Mouse (Mus musculus): ENCODE measurements around the gene Raet1e. TPM values are rescaled to one million over a fixed set of nuclear protein-coding genes. Genes with fewer than 3 reads are reported as not detected.
A peak's percentile ranks its signal among the peaks of the same experiment; 100 is the strongest.
"Not testable (repeated sequence)": the region's sequence is repeated elsewhere in the genome, so short reads cannot be mapped to it uniquely, and the experiment has no call there.

The Raet1e gene
- polyA plus RNA-seq (2015; fragmentation: Nextera tagmentation; extraction: Ambion mirVana), result 1.9 and 2.4 TPM in 2 replicates

DNA sequence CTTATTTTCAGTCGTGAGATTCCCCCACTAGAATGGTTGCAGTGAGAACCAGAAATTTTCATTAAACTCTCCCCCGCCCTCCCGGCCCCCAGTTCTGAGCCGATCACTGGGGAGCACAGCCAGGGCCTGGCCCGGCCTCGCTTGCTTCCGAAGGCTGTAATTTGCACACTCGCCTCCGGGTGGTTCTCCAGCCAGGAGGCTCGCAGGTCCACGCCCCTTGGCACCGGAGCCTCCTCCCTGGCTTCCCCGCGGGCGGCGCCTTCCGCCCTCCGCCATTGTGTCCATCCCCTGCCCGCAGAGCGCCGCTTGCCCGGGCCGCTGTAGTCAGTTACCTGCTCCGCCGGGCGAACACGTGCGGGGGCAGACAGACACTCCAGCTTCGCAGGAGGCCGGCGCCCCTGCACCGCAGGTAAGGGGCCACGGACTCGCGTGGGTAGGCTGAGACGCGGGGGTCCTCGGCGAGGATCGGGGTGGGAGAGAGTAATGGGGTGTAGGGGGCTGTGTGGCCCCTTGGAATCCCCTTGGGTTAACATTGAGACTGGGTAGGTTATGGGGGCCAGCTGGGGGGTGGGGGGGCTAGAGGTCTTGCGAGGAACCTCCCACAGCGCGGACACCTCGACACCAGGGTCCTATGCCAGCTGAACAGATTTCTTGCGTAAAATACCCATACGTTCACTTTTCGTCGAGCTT lies at the start of gene Raet1e, which contains the start of gene H60b:
Gene Raet1e, plus strand, starts transcription at position 260 of the 690 bp plus-strand sequence.
Gene H60b, plus strand, starts transcription at position 277 of the 690 bp plus-strand sequence.
- H3K27me3 ChIP-seq, result peaks cover 89% of the 10 kb centered on the region
- H3K4me2 ChIP-seq, result peak within 1 kb of the TSS; percentile 50
- not testable (repeated sequence) for H3K36me3 ChIP-seq, H3K9ac ChIP-seq, H3K27ac ChIP-seq, H3K9me3 ChIP-seq
- peaks cover 15% of the 10 kb centered on the region for H3K4me1 ChIP-seq (replicated peaks)
- 1% methylated on average over 48 of the region's 48 CpGs for WGBS
- peak; percentile 60 for ATAC-seq (ENCODE audit: low FRiP score)
- peak within 1 kb of the TSS; percentile 32 for H3K4me3 ChIP-seq

DNA sequence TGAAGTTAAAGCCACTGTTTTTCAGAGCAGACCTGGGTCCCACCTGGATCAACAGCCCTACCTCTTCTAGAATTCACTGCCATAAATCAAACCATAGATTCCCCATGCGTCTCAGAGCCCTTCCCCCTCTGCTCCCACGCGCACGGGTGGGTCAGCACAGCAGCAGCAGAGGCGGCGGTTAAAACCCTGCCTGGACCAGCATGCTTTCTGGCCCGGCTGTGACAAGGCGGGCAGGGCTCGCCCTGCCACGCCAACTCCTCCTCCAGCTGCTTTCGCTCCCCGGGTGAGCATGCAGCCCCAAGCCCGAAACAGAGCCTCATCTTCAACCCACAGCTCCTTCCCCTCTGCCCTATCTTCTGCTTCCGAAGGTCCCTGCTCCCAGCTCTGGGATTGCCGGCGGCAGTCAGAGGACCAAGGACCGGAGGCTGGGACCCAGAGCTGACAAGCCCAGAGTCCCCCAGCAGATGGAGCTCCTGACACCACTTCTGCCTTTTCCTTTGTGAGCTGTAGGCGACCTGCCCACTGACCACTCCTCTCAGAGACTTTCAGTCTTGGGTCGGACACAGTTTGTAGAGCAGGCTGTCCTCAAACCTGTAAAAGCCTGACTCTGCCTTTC lies 17.6 kb upstream of the Raet1e start:
- Histone ChIP-seq H3K9me3 (0 out of 2 replicates have a peak, but pooled peaks cover 3% of the 10 kb centered on the region), H3K27ac (no peak overlapping the region), H3K27me3 (0 out of 2 replicates have a peak, but pooled peaks cover 2% of the 10 kb centered on the region), H3K4me1 (replicated peaks) (no peaks in the 10 kb centered on the region), H3K36me3 (no peaks in the 10 kb centered on the region), H3K4me3 (peak overlapping the region; percentile 46), H3K4me2 (peak overlapping the region; percentile 71), H3K9ac (peak overlapping the region; percentile 69)
- under 1% methylated on average over 19 of the region's 19 CpGs for WGBS
- peak; percentile 84 for ATAC-seq (ENCODE audit: low FRiP score)

DNA sequence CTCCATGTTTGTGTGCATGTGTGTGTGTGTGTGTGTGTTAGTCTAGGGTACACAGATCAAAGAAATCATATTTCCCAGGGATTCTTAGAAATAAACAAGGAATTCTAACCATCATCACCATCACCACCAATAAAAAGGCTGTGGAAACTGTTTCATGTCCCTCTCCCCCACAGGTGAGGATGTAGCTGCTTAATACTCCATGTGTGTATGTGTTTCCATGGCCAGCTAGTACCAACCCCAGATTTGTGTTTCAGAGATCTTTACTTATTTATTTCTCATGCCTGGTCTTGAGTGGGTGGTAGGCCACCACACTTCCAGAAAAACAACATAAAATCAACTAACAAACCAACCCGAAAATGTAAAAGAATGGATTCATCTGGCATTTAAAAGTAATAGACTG lies 16.2 kb upstream of the Raet1e start:
- H3K36me3 ChIP-seq; H3K9ac ChIP-seq; H3K27ac ChIP-seq; H3K4me2 ChIP-seq; H3K4me3 ChIP-seq; H3K4me1 ChIP-seq (replicated peaks); H3K27me3 ChIP-seq; H3K9me3 ChIP-seq; ATAC-seq (ENCODE audit: low FRiP score): not testable (repeated sequence)
- WGBS, result 90% methylated on average over 1 of the region's 1 CpGs

DNA sequence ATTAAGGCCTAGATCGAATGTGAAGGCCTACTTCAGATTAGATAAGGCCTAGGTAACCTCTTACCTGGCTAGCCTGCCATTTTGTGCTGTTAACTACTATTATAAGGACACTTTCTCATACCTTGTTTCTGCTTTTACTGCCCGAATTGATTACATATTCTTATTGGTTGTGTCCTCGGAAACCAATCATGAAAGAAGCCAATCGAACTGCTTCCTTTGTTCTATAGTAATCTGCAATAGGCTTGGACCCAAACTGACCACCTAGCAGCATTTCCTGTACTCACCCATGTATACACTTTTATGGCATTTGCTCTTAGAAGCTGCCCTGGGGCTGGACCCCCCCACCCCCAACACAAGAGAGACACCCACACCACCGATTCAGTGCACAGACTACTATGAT lies 15.4 kb upstream of the Raet1e start:
- no peaks in the 10 kb centered on the region for H3K36me3 ChIP-seq
- 0 out of 2 replicates have a peak, but pooled peaks cover 2% of the 10 kb centered on the region for H3K27me3 ChIP-seq
- H3K9me3 ChIP-seq, result 0 out of 2 replicates have a peak, but pooled peaks cover 3% of the 10 kb centered on the region
- H3K4me1 ChIP-seq (replicated peaks), result no peaks in the 10 kb centered on the region
- no peak overlapping the region for H3K9ac ChIP-seq
- no peak overlapping the region for H3K4me3 ChIP-seq
- no peak overlapping the region for H3K27ac ChIP-seq
- H3K4me2 ChIP-seq, result no peak overlapping the region
- 71% methylated on average over 5 of the region's 5 CpGs for WGBS
- ATAC-seq (ENCODE audit: low FRiP score), result no peak

DNA sequence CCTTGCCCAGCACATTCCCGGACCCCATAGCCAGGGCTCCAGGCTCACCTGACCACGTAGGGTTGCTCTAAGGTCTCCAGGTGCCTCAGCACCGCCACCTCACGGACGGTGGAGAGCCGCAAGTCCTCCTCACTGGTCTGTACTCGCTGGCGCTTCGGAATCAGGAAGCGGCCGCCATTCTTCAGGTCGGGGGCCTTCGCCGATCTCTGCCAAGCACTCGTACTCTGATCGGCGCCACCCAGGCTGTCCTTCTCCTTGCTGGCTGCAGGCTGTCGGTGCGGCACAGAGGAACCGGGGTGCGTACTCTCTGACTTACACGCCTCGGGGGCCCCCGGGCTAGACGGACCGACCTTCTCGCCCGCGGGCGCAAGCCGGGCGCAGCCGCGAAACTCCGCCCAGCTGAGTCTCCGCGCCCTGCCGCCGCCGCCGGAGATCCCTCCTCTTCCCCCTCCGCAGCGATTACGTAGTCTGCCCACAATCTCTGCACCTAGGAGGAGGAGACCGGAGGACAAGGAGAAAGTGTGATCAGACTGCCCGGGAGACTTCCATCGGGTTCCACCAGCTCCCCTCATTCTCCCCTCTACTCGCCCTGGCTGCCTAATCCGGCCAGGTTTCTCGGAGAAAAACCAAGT lies 9.8 kb upstream of the Raet1e start:
- peak overlapping the region; percentile 53 for H3K4me3 ChIP-seq
- WGBS, result under 1% methylated on average over 49 of the region's 50 CpGs
- peaks cover 47% of the 10 kb centered on the region for H3K27me3 ChIP-seq
- ATAC-seq (ENCODE audit: low FRiP score), result peak; percentile 80
- H3K36me3 ChIP-seq, result no peaks in the 10 kb centered on the region
- H3K9me3 ChIP-seq, result no peaks in the 10 kb centered on the region
- H3K4me2 ChIP-seq, result peak overlapping the region; percentile 65
- peaks cover 28% of the 10 kb centered on the region for H3K4me1 ChIP-seq (replicated peaks)
- H3K27ac ChIP-seq, result no peak overlapping the region
- H3K9ac ChIP-seq, result peak overlapping the region; percentile 61

DNA sequence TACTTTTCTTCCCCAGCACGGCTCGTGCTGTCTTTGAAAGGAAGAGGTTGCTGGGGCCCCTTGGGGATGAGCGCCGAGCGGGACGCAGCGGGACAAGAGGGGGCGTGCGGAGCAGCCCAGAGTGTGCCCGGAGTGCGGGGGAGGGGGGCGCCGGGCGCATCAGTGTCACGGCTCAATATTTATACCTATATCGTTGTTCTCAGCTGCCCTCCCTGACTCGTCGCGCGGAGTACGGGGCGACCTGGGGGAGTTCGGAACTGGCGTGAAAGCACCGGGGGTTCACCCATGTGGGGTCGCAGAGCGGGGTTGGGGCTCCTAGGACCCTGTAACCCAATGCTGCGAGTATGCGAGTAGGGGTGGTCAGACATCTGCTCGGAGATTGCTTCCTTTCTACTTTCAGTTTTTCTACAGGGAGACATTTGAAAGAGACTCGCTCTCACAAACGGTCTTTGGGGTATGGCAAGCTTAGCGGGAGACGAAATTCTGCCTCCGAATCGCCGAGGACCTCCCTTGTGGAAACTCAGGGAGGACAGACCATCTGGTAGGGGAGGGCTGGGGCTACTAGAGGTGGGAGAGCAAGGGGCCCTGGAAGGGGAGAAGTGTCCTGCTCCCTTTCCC lies 9.2 kb upstream of the Raet1e start, which contains the start of gene E030030I06Rik:
Gene E030030I06Rik, minus strand, starts transcription at position 198 of the 618 bp plus-strand sequence.
- Histone ChIP-seq H3K4me3 (peak within 1 kb of the TSS; percentile 53), H3K4me1 (replicated peaks) (peaks cover 28% of the 10 kb centered on the region), H3K4me2 (peak within 1 kb of the TSS; percentile 65), H3K27me3 (peaks cover 54% of the 10 kb centered on the region), H3K36me3 (no peaks in the 10 kb centered on the region), H3K9ac (peak within 1 kb of the TSS; percentile 61), H3K27ac (no peak within 1 kb of the TSS), H3K9me3 (no peaks in the 10 kb centered on the region)
- 0% methylated on average over 37 of the region's 37 CpGs for WGBS
- ATAC-seq (ENCODE audit: low FRiP score), result peak; percentile 57

DNA sequence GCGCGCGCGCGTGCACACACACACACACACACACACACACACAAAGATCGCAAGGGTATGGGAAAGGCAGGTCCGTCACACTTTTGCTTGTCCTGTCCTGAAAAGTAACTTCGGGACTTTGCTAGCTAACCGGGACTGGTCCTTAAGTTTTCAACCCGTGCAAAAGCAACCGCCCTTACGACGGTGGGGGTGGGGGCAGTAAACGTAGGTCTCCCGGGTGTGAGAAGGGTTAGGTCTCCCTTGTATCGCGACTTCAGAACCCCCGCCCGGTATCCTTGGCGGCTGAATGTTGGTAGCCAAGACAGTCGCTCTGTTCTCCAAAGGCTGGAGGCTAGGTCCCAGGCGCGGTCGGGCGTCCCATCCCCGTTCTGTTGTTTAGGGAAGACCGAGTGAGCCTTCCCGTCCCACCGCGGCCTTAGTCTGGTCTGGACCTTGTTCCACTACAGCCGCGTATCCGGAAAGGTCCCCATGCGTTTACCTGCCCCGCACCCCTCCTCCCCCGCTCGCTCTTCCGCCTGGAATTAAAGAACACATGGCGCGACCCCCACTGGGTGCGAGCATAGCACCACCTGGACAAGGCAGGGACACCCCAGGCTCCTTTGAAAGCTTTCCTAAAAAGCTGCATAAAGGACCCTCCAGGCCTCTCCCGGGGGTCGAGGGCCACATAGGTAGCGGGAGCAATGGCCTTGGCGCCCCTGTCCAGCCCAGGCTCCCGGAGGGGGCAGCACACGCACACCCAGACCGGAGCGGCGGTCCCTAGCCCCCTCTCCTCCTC lies 8.5 kb upstream of the Raet1e start:
- peaks cover 56% of the 10 kb centered on the region for H3K27me3 ChIP-seq
- ATAC-seq (ENCODE audit: low FRiP score), result no peak
- no peaks in the 10 kb centered on the region for H3K9me3 ChIP-seq
- H3K4me1 ChIP-seq (replicated peaks), result peaks cover 31% of the 10 kb centered on the region
- no peak overlapping the region for H3K9ac ChIP-seq
- peak overlapping the region; percentile 53 for H3K4me3 ChIP-seq
- H3K4me2 ChIP-seq, result peak overlapping the region; percentile 65
- under 1% methylated on average over 46 of the region's 50 CpGs for WGBS
- H3K36me3 ChIP-seq, result no peaks in the 10 kb centered on the region
- H3K27ac ChIP-seq, result no peak overlapping the region

DNA sequence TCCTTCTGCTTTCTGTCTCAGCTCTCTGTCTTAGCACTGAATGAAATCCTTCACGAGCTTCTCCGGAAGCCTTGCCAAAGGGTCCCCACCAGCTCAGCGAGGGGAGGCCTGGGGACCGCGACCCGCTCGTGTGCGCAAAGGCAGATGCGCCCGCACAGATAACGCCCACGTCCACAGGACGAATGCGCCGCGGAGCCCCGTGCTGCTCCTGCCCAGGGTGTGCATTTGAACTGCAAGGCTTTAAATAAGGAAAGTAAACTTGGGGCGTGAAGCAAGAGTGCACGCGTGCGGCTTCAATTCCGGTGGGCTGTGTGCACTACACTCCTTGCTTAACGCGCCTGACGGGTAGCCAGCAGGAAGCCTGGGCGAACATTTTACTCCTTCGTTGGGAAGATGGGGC lies 7.8 kb upstream of the Raet1e start:
- peaks cover 31% of the 10 kb centered on the region for H3K4me1 ChIP-seq (replicated peaks)
- under 1% methylated on average over 27 of the region's 27 CpGs for WGBS
- H3K36me3 ChIP-seq, result no peaks in the 10 kb centered on the region
- ATAC-seq (ENCODE audit: low FRiP score), result no peak
- peak overlapping the region; percentile 65 for H3K4me2 ChIP-seq
- H3K4me3 ChIP-seq, result peak overlapping the region; percentile 22
- H3K27me3 ChIP-seq, result peaks cover 63% of the 10 kb centered on the region
- no peak overlapping the region for H3K27ac ChIP-seq
- no peaks in the 10 kb centered on the region for H3K9me3 ChIP-seq
- no peak overlapping the region for H3K9ac ChIP-seq

DNA sequence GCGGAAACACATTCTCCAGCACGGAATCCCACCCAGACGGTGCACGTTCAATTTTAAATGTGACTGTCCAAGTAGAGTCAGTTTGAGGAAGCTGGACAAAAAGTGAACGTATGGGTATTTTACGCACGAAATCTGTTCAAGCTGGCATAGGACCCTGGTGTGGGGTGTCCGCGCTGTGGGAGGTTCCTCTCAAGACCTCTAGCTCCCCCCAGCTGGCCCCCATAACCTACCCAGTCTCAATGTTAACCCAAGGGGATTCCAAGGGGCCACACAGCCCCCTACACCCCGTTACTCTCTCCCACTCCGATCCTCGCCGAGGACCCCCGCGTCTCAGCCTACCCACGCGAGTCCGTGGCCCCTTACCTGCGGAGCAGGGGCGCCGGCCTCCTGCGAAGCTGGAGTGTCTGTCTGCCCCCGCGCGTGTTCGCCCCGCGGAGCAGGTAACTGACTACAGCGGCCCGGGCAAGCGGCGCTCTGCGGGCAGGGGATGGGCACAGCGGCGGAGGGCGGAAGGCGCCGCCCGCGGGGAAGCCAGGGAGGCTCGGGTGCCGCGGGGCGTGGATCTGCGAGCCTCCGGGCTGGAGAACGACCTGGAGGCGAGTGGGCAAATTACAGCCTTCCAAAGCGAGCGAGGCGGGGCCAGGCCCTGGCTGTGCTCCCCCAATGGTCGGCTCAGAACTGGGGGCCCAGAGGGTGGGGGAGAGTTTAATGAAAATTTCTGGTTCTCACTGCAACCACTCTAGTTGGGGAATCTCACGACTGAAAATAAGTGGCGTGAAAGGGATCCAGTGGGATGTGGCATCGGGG lies 7.1 kb upstream of the Raet1e start:
- not testable (repeated sequence) for H3K9ac ChIP-seq; H3K9me3 ChIP-seq; H3K27ac ChIP-seq; ATAC-seq (ENCODE audit: low FRiP score); H3K36me3 ChIP-seq
- peak overlapping the region; percentile 16; the same call in 1 of the 2 replicates for H3K4me3 ChIP-seq
- H3K4me2 ChIP-seq, result peak overlapping the region; percentile 25; the same call in 1 of the 2 replicates
- 1% methylated on average over 54 of the region's 55 CpGs for WGBS
- H3K4me1 ChIP-seq (replicated peaks), result peaks cover 31% of the 10 kb centered on the region
- H3K27me3 ChIP-seq, result peaks cover 70% of the 10 kb centered on the region

DNA sequence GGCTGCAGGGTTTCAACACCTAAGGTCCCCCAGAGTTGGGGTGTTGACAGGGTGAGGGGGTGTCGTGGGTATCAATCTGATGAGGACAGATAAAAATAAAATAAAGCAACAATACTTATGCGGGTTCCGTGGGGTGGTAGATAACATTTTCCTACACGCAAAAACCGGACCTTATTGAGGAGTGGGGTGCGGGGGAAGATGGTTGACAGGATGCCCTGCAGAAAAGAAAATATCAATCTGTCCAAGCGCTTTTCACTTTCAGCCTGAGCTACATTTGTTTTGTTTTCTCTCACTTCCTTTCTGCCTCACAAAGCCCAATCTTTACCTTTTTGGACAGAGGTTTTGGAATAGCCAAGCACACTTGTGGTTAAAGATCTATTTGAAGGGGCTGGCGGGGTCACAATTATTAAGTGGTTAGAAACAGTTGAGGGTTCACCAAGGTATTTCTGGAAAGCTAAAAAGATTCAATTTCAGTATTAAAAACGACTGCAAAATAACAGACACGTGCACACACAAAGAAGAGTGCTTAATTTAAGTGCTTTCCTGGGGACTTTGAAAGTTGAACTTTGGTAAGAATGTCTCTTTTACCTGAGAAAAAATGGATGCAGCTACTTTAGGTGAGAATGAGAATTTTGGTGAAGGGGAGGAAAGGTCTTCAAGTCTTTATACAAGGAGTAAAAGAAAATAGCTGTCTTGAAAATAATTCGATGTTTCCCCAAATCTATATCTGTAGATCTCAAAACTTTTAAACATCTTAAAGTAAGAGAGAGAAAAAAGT lies 6.3 kb upstream of the Raet1e start:
- H3K27ac ChIP-seq; H3K4me2 ChIP-seq; H3K36me3 ChIP-seq; H3K9me3 ChIP-seq; H3K4me3 ChIP-seq; ATAC-seq (ENCODE audit: low FRiP score); H3K9ac ChIP-seq: not testable (repeated sequence)
- Histone ChIP-seq H3K27me3 (peaks cover 78% of the 10 kb centered on the region), H3K4me1 (replicated peaks) (peaks cover 31% of the 10 kb centered on the region)
- WGBS, result 3% methylated on average over 11 of the region's 11 CpGs

All from hindbrain, embryonic 13.5 days (tissue).